In genomic region chr3:63182411-63183166, GRCm38 (mm10) we compare ENCODE assay signal across 28 mouse cellular contexts. TPM values are rescaled to one million over a fixed set of nuclear protein-coding genes. Genes with fewer than 3 reads are reported as not detected.
DNase-seq lines count a peak whose midpoint lies in the region; ATAC-seq and TF ChIP-seq lines count a peak whose summit lies in the region.
"Had no signal": no experiment of that assay in that cellular context is flagged by ENCODE, and none has a peak within 500 bp of the region (broad histone marks: within the 10 kb centered on the region; RNA-seq: fewer than 3 reads in every experiment).

No protein-coding gene starts in this region.

- H3K4me2 ChIP-seq in embryonic facial prominence, embryonic 13.5 days = no peak overlapping the region
- no peak overlapping the region for H3K4me2 ChIP-seq in limb, embryonic 15.5 days
- no peak overlapping the region for H3K4me2 ChIP-seq in intestine, embryonic 15.5 days (replicated peaks)
- H3K4me2 ChIP-seq: forebrain, embryonic 12.5 days; heart, embryonic 13.5 days; liver, embryonic 15.5 days; lung, embryonic 15.5 days; midbrain, embryonic 15.5 days; neural tube, embryonic 15.5 days had no signal

- H3K27ac ChIP-seq in kidney, adult 2 months (ENCODE audit: insufficient read depth, low read depth, low read length) = 0 out of 2 replicates have a peak overlapping the region, but pooled peaks have one; percentile 31
- H3K27ac ChIP-seq in embryonic facial prominence, embryonic 13.5 days = peak overlapping the region; percentile 66
- peak overlapping the region; percentile 47 for H3K27ac ChIP-seq in limb, embryonic 10.5 days
- H3K27ac ChIP-seq in limb, embryonic 15.5 days = peak overlapping the region; percentile 6
- H3K27ac ChIP-seq in intestine, embryonic 15.5 days = no peak overlapping the region
- H3K27ac ChIP-seq: forebrain, embryonic 12.5 days; heart, embryonic 13.5 days; liver, embryonic 15.5 days; lung, embryonic 15.5 days; midbrain, embryonic 10.5 days; midbrain, embryonic 15.5 days; neural tube, embryonic 15.5 days had no signal

- H3K4me1 ChIP-seq in kidney, adult 2 months (ENCODE audit: control insufficient read depth, insufficient read depth, low read length) = no peaks in the 10 kb centered on the region
- H3K4me1 ChIP-seq in embryonic facial prominence, embryonic 13.5 days = peaks cover 17% of the 10 kb centered on the region
- H3K4me1 ChIP-seq in limb, embryonic 10.5 days = peaks cover 14% of the 10 kb centered on the region
- H3K4me1 ChIP-seq in limb, embryonic 15.5 days = peaks cover 10% of the 10 kb centered on the region; the same call in 1 of the 2 replicates
- H3K4me1 ChIP-seq in intestine, embryonic 15.5 days (replicated peaks) = no peaks in the 10 kb centered on the region
- H3K4me1 ChIP-seq: forebrain, embryonic 12.5 days; heart, embryonic 13.5 days; liver, embryonic 15.5 days; lung, embryonic 15.5 days; midbrain, embryonic 10.5 days; midbrain, embryonic 15.5 days; neural tube, embryonic 15.5 days had no signal

- TF ChIP-seq CTCF in kidney, adult 2 months (conservative IDR thresholded peaks at IDR 0.05; ENCODE audit: insufficient read depth, insufficient read length, low read depth, low read length) = no peak

- H3K9ac ChIP-seq in embryonic facial prominence, embryonic 13.5 days = no peak overlapping the region
- H3K9ac ChIP-seq in limb, embryonic 15.5 days = no peak overlapping the region
- no peak overlapping the region for H3K9ac ChIP-seq in intestine, embryonic 15.5 days
- H3K9ac ChIP-seq: forebrain, embryonic 12.5 days; forebrain, postnatal 0 days; heart, embryonic 13.5 days; liver, embryonic 15.5 days; lung, embryonic 15.5 days; midbrain, embryonic 15.5 days; neural tube, embryonic 15.5 days had no signal

- no peaks in the 10 kb centered on the region for H3K9me3 ChIP-seq in embryonic facial prominence, embryonic 13.5 days
- no peaks in the 10 kb centered on the region for H3K9me3 ChIP-seq in limb, embryonic 10.5 days (replicated peaks)
- H3K9me3 ChIP-seq in limb, embryonic 15.5 days = no peaks in the 10 kb centered on the region
- no peaks in the 10 kb centered on the region for H3K9me3 ChIP-seq in intestine, embryonic 15.5 days
- H3K9me3 ChIP-seq: forebrain, embryonic 12.5 days; heart, embryonic 13.5 days; liver, embryonic 15.5 days; lung, embryonic 15.5 days; midbrain, embryonic 10.5 days; midbrain, embryonic 15.5 days; neural tube, embryonic 15.5 days had no signal

- 79% methylated on average over 5 of the region's 5 CpGs for WGBS in kidney, adult 2 months
- 20% methylated on average over 5 of the region's 5 CpGs for WGBS in embryonic facial prominence, embryonic 13.5 days
- 60% methylated on average over 5 of the region's 5 CpGs for WGBS in limb, embryonic 10.5 days
- 26% methylated on average over 5 of the region's 5 CpGs for WGBS in limb, embryonic 15.5 days
- WGBS in intestine, embryonic 15.5 days = 87% methylated on average over 5 of the region's 5 CpGs

- DNase-seq in kidney, adult 2 months = peak; percentile 24
- no peak for DNase-seq in kidney, postnatal 36 days
- no peak for DNase-seq in limb, embryonic 10.5 days (ENCODE audit: low spot score)
- no peak for DNase-seq in layer of hippocampus, postnatal 36 days
- DNase-seq in spleen, postnatal 36 days (ENCODE audit: low spot score in 2 of 2) = no peak
- DNase-seq: adrenal gland, adult 8-10 months; cerebellum, adult 9-10 months; cerebellum, postnatal 36 days; forebrain, postnatal 0 days; gastrocnemius, postnatal 10 days; heart, postnatal 10 days; kidney, adult 11 months; retina, postnatal 1 day; right cerebral cortex, postnatal 14 days; thymus, postnatal 14 days had no signal

- H3K36me3 ChIP-seq in kidney, adult 2 months (ENCODE audit: control insufficient read depth, insufficient read depth, low read length) = no peaks in the 10 kb centered on the region
- H3K36me3 ChIP-seq in embryonic facial prominence, embryonic 13.5 days = no peaks in the 10 kb centered on the region
- no peaks in the 10 kb centered on the region for H3K36me3 ChIP-seq in limb, embryonic 10.5 days
- no peaks in the 10 kb centered on the region for H3K36me3 ChIP-seq in limb, embryonic 15.5 days
- no peaks in the 10 kb centered on the region for H3K36me3 ChIP-seq in intestine, embryonic 15.5 days
- H3K36me3 ChIP-seq: forebrain, embryonic 12.5 days; heart, embryonic 13.5 days; liver, embryonic 15.5 days; lung, embryonic 15.5 days; midbrain, embryonic 10.5 days; midbrain, embryonic 15.5 days; neural tube, embryonic 15.5 days had no signal

- H3K27me3 ChIP-seq in kidney, adult 2 months (replicated peaks; ENCODE audit: control insufficient read depth, insufficient read depth, low read length) = no peaks in the 10 kb centered on the region
- no peaks in the 10 kb centered on the region for H3K27me3 ChIP-seq in embryonic facial prominence, embryonic 13.5 days
- H3K27me3 ChIP-seq in limb, embryonic 10.5 days (ENCODE audit: low read depth, poor library complexity, severe bottlenecking) = no peaks in the 10 kb centered on the region
- H3K27me3 ChIP-seq in limb, embryonic 15.5 days = no peaks in the 10 kb centered on the region
- no peaks in the 10 kb centered on the region for H3K27me3 ChIP-seq in intestine, embryonic 15.5 days (replicated peaks)
- H3K27me3 ChIP-seq: forebrain, embryonic 12.5 days; heart, embryonic 13.5 days; liver, embryonic 15.5 days; lung, embryonic 15.5 days; midbrain, embryonic 15.5 days; neural tube, embryonic 15.5 days had no signal

- peak; percentile 62; the same call in 1 of the 2 replicates for ATAC-seq in embryonic facial prominence, embryonic 13.5 days (ENCODE audit: insufficient number of reproducible peaks, insufficient read depth, low FRiP score, low TSS enrichment, low read depth)
- peak; percentile 74; the same call in 1 of the 2 replicates for ATAC-seq in limb, embryonic 15.5 days (ENCODE audit: insufficient number of reproducible peaks, low FRiP score, low TSS enrichment, low read depth)
- ATAC-seq in intestine, embryonic 15.5 days = no peak
- ATAC-seq: activated CD4-positive, CD25-positive, alpha-beta regulatory T cell, adult 4 months; forebrain, postnatal 0 days; midbrain, embryonic 15.5 days had no signal

- no peak for TF ChIP-seq POLR2A in kidney, adult 2 months (IDR thresholded peaks at IDR 0.05; ENCODE audit: low read depth, low read length)

- H3K4me3 ChIP-seq in kidney, adult 2 months (ENCODE audit: insufficient read depth, low read depth, low read length) = no peak overlapping the region
- H3K4me3 ChIP-seq in embryonic facial prominence, embryonic 13.5 days = no peak overlapping the region
- no peak overlapping the region for H3K4me3 ChIP-seq in limb, embryonic 10.5 days
- no peak overlapping the region for H3K4me3 ChIP-seq in limb, embryonic 15.5 days
- no peak overlapping the region for H3K4me3 ChIP-seq in intestine, embryonic 15.5 days (replicated peaks)
- H3K4me3 ChIP-seq: erythroblast, embryonic 14.5 days; forebrain, embryonic 12.5 days; heart, embryonic 13.5 days; liver, embryonic 15.5 days; lung, embryonic 15.5 days; midbrain, embryonic 10.5 days; midbrain, embryonic 15.5 days; neural tube, embryonic 15.5 days had no signal

RNA-seq across cellular contexts. Expression of gene Mme, which starts 58.7 kb away (rescaled TPM):
- 25.7 and 34.4 TPM in 2 replicates for polyA plus RNA-seq in kidney, adult 2 months (2012; rRNA removed)
- 67.4 and 86.1 TPM in 2 replicates for polyA plus RNA-seq in embryonic facial prominence, embryonic 13.5 days (2015; fragmentation: Nextera tagmentation; extraction: Ambion mirVana)
- 6.0 and 16.8 TPM in 2 replicates for polyA plus RNA-seq in limb, embryonic 10.5 days (2016; fragmentation: Nextera tagmentation; extraction: Ambion mirVana)
- 37.0 and 42.8 TPM in 2 replicates for polyA plus RNA-seq in limb, embryonic 15.5 days (2015; fragmentation: Nextera tagmentation; extraction: Ambion mirVana)
- total RNA-seq in layer of hippocampus, postnatal 36 days (2021) = 1 to 10 TPM; 5.4 to 7.9 TPM
- 6.3 TPM in 2 replicates for polyA plus RNA-seq in intestine, embryonic 15.5 days (2015; fragmentation: Nextera tagmentation; extraction: Ambion mirVana)
- total RNA-seq: megakaryocyte progenitor cell, adult 5-6 weeks had no signal
- polyA plus RNA-seq: activated CD4-positive, CD25-positive, alpha-beta regulatory T cell, adult 4 months; erythroblast, embryonic 14.5 days had no signal
